ENCODE assay signal across 28 mouse cellular contexts in genomic region chr5:74207209-74207608, GRCm38 (mm10). TPM values are rescaled to one million over a fixed set of nuclear protein-coding genes. Genes with fewer than 3 reads are reported as not detected.
DNase-seq lines count a peak whose midpoint lies in the region; ATAC-seq and TF ChIP-seq lines count a peak whose summit lies in the region.
"Had no signal": no experiment of that assay in that cellular context is flagged by ENCODE, and none has a peak within 500 bp of the region (broad histone marks: within the 10 kb centered on the region; RNA-seq: fewer than 3 reads in every experiment).

No protein-coding gene starts in this region.

- no peak overlapping the region for H3K9ac ChIP-seq in heart, postnatal 0 days (replicated peaks; ENCODE audit: low read depth, low read length)
- no peak overlapping the region for H3K9ac ChIP-seq in heart, adult 2 months (ENCODE audit: low read depth, low read length)
- H3K9ac ChIP-seq: embryonic facial prominence, embryonic 12.5 days; forebrain, embryonic 15.5 days; hindbrain, embryonic 12.5 days; intestine, embryonic 15.5 days; limb, embryonic 12.5 days; liver, embryonic 15.5 days; lung, embryonic 14.5 days had no signal

- no peak overlapping the region for H3K4me3 ChIP-seq in heart, embryonic 10.5 days
- H3K4me3 ChIP-seq in heart, postnatal 0 days (ENCODE audit: low read depth, low read length), result no peak overlapping the region
- H3K4me3 ChIP-seq in heart, adult 2 months, result no peak overlapping the region
- H3K4me3 ChIP-seq: embryonic facial prominence, embryonic 12.5 days; forebrain, embryonic 15.5 days; hindbrain, embryonic 12.5 days; intestine, embryonic 15.5 days; limb, embryonic 12.5 days; liver, embryonic 15.5 days had no signal

- H3K4me2 ChIP-seq in heart, postnatal 0 days (ENCODE audit: low read depth, low read length), result no peak overlapping the region
- H3K4me2 ChIP-seq: embryonic facial prominence, embryonic 12.5 days; forebrain, embryonic 15.5 days; hindbrain, embryonic 12.5 days; intestine, embryonic 15.5 days; limb, embryonic 12.5 days; liver, embryonic 15.5 days; lung, embryonic 14.5 days; midbrain, embryonic 11.5 days had no signal

- DNase-seq in heart, embryonic 10.5 days (ENCODE audit: low spot score), result no peak
- no peak for DNase-seq in heart, postnatal 10 days
- DNase-seq in heart, postnatal 0 days (ENCODE audit: low spot score), result no peak
- no peak for DNase-seq in heart, adult 2 months
- peak; percentile 47 for DNase-seq in lung, postnatal 36 days
- DNase-seq in lung, postnatal 14 days, result no peak
- DNase-seq in left cerebral cortex, postnatal 25 days (ENCODE audit: low spot score in 2 of 2), result peak; percentile 30 to 81
- DNase-seq: adrenal gland, adult 2 months; cerebellum, adult 9-10 months; cerebellum, postnatal 36 days; embryo, embryonic 11 days; gastrocnemius, postnatal 14 days; kidney, postnatal 25 days; lung, embryonic 14.5 days; right cerebral cortex, postnatal 4 days; thymus, adult 2 months; thymus, postnatal 4 days had no signal

- ATAC-seq in heart, postnatal 0 days (ENCODE audit: insufficient read depth, low read depth), result no peak
- no peak for ATAC-seq in CD4-positive, CD25-positive, alpha-beta regulatory T cell, adult 4 months
- ATAC-seq: forebrain, embryonic 15.5 days; hindbrain, postnatal 0 days; midbrain, embryonic 16.5 days had no signal

- H3K9me3 ChIP-seq in heart, embryonic 10.5 days, result no peaks in the 10 kb centered on the region
- H3K9me3 ChIP-seq in heart, postnatal 0 days (replicated peaks; ENCODE audit: control insufficient read depth, low read length), result 0 out of 2 replicates have a peak, but pooled peaks cover 5% of the 10 kb centered on the region
- H3K9me3 ChIP-seq: embryonic facial prominence, embryonic 12.5 days; forebrain, embryonic 15.5 days; intestine, embryonic 15.5 days; limb, embryonic 12.5 days; liver, embryonic 15.5 days had no signal

- WGBS in heart, embryonic 10.5 days, result 64% methylated on average over 3 of the region's 3 CpGs
- 72% methylated on average over 3 of the region's 3 CpGs for WGBS in heart, postnatal 0 days
- WGBS in heart, adult 2 months, result 79% methylated on average over 3 of the region's 3 CpGs

- H3K27ac ChIP-seq in heart, embryonic 10.5 days, result peak overlapping the region; percentile 89
- peak overlapping the region; percentile 80 for H3K27ac ChIP-seq in heart, postnatal 0 days (ENCODE audit: low read depth)
- no peak overlapping the region for H3K27ac ChIP-seq in heart, adult 2 months
- H3K27ac ChIP-seq: embryonic facial prominence, embryonic 12.5 days; forebrain, embryonic 15.5 days; hindbrain, embryonic 12.5 days; hindbrain, postnatal 0 days; intestine, embryonic 15.5 days; liver, embryonic 15.5 days; stomach, postnatal 0 days had no signal

- no peak for TF ChIP-seq CTCF in heart, postnatal 0 days (IDR thresholded peaks at IDR 0.05; ENCODE audit: low read depth)
- TF ChIP-seq CTCF in heart, adult 2 months (IDR thresholded peaks at IDR 0.05), result no peak

- no peaks in the 10 kb centered on the region for H3K79me2 ChIP-seq in heart, adult 2 months (replicated peaks; ENCODE audit: control insufficient read depth, insufficient read depth, low read length)

- TF ChIP-seq POLR2A in heart, adult 2 months (IDR thresholded peaks at IDR 0.05; ENCODE audit: insufficient read depth, low read depth, low read length), result no peak

- no peaks in the 10 kb centered on the region for H3K27me3 ChIP-seq in heart, embryonic 10.5 days (ENCODE audit: insufficient read depth, poor library complexity, severe bottlenecking)
- H3K27me3 ChIP-seq in heart, postnatal 0 days (ENCODE audit: control insufficient read depth, insufficient read depth, low read length), result no peaks in the 10 kb centered on the region
- no peaks in the 10 kb centered on the region for H3K27me3 ChIP-seq in heart, adult 2 months (ENCODE audit: control insufficient read depth, insufficient read depth, low read length)
- H3K27me3 ChIP-seq: embryonic facial prominence, embryonic 12.5 days; forebrain, embryonic 15.5 days; hindbrain, embryonic 12.5 days; intestine, embryonic 15.5 days; limb, embryonic 12.5 days; liver, embryonic 15.5 days had no signal

- H3K36me3 ChIP-seq in heart, embryonic 10.5 days, result 0 out of 2 replicates have a peak, but pooled peaks cover 3% of the 10 kb centered on the region
- H3K36me3 ChIP-seq in heart, postnatal 0 days (replicated peaks; ENCODE audit: control insufficient read depth, insufficient read depth, low read length), result no peaks in the 10 kb centered on the region
- H3K36me3 ChIP-seq in heart, adult 2 months (ENCODE audit: control insufficient read depth, insufficient read depth, low read length), result no peaks in the 10 kb centered on the region
- H3K36me3 ChIP-seq: embryonic facial prominence, embryonic 12.5 days; forebrain, embryonic 15.5 days; intestine, embryonic 15.5 days; limb, embryonic 12.5 days; liver, embryonic 15.5 days had no signal

- intact Hi-C loops in heart, postnatal 10 days (cut with DNase I), result loop anchor here (2.0 to 5.0 kb wide), 3 partner anchors 45 to 205 kb away; no protein-coding TSS in a partner anchor
- intact Hi-C loops in heart, adult 2 months (cut with DNase I), result no loop called here
- intact Hi-C loops in left cerebral cortex, postnatal 25 days (cut with DNase I), result no loop called here

- no peak for TF ChIP-seq EP300 in heart, postnatal 0 days (IDR thresholded peaks at IDR 0.05; ENCODE audit: low read depth)
- no peak for TF ChIP-seq EP300 in heart, adult 2 months (IDR thresholded peaks at IDR 0.05; ENCODE audit: insufficient read depth, low read depth, low read length)

- H3K4me1 ChIP-seq in heart, embryonic 10.5 days, result peaks cover 72% of the 10 kb centered on the region
- H3K4me1 ChIP-seq in heart, postnatal 0 days (ENCODE audit: control insufficient read depth, insufficient read depth), result peaks cover 54% of the 10 kb centered on the region
- peaks cover 7% of the 10 kb centered on the region for H3K4me1 ChIP-seq in heart, adult 2 months (ENCODE audit: control insufficient read depth, insufficient read depth, low read length)
- H3K4me1 ChIP-seq: forebrain, embryonic 15.5 days; liver, embryonic 15.5 days had no signal

RNA-seq across cellular contexts. Expression of gene Rasl11b, which starts 12.1 kb away (rescaled TPM):
- 58.3 and 65.9 TPM in 2 replicates for polyA plus RNA-seq in heart, embryonic 10.5 days (2016; fragmentation: Nextera tagmentation; extraction: Ambion mirVana)
- 10 to 100 TPM; 46.0 to 59.9 TPM for total RNA-seq in heart, postnatal 10 days (2021)
- 22.8 and 24.5 TPM in 2 replicates for total RNA-seq in heart, postnatal 0 days (2014; rRNA removed; ENCODE audit: low replicate concordance)
- 61.9 and 67.8 TPM in 2 replicates for polyA plus RNA-seq in heart, postnatal 0 days (2015; fragmentation: Nextera tagmentation; extraction: Ambion mirVana)
- 10 to 100 TPM; 27.8 to 28.9 TPM for total RNA-seq in heart, adult 2 months (2021)
- polyA plus RNA-seq in heart, adult 2 months (2012; rRNA removed), result 31.3 and 44.4 TPM in 2 replicates
- total RNA-seq in left cerebral cortex, postnatal 25 days (2021), result 10 to 100 TPM; 93.2 to 97.6 TPM
- 1 to 10 TPM; 3.4 to 5.0 TPM for polyA plus RNA-seq in CD4-positive, CD25-positive, alpha-beta regulatory T cell, adult 4 months (2017; shearing (Covaris generic))

Comparison
In these comparisons a context has a peak if more than half of its experiments do, and no peak if none do; other contexts are left out.
1. DNase-seq: peak in lung, postnatal 36 days (single experiment) and left cerebral cortex, postnatal 25 days (2 of 2); none in heart, embryonic 10.5 days (single experiment), heart, postnatal 10 days (0 of 2), heart, postnatal 0 days (single experiment), heart, adult 2 months (0 of 2) and lung, postnatal 14 days (single experiment).